Mouse (Mus musculus) cerebellum, postnatal 14 days (tissue): Measurements from ENCODE around the gene Adamtsl3.

Experiments
- DNase-seq, 2 experiments: peaks; one replicate each; pipeline ENCODE4 v3.0.0; 2021; ENCODE audit warnings: mixed read lengths in 2 of 2

Gene Adamtsl3

GRCm38 (mm10) chr7:82335211-82336121 lies at the start of gene Adamtsl3:
Gene Adamtsl3 (plus strand): TSS chr7:82335694.
- peak; percentile 72 to 78 for DNase-seq

- DNase-seq = no peak
These were observed 48.3 kb upstream of the Adamtsl3 start for GRCm38 (mm10) chr7:82287242-82287641.

GRCm38 (mm10) chr7:82293441-82293840 lies 42.1 kb upstream of the Adamtsl3 start:
- DNase-seq = peak; percentile 75 to 79

- peak; percentile 61 to 65 for DNase-seq
These were observed 41.4 kb upstream of the Adamtsl3 start for GRCm38 (mm10) chr7:82294083-82294482.

- DNase-seq = peak in 1 of 2 experiments; percentile 48
These were observed 40.9 kb upstream of the Adamtsl3 start for GRCm38 (mm10) chr7:82294611-82295010.

- no peak for DNase-seq
These were observed 27.1 kb upstream of the Adamtsl3 start for GRCm38 (mm10) chr7:82308398-82308797.

GRCm38 (mm10) chr7:82318515-82318914 lies 17.0 kb upstream of the Adamtsl3 start:
- no peak for DNase-seq

GRCm38 (mm10) chr7:82326616-82327015 lies 8.9 kb upstream of the Adamtsl3 start:
- peak; percentile 13 for DNase-seq

- DNase-seq = peak; percentile 21 to 29
These were observed 8.3 kb upstream of the Adamtsl3 start for GRCm38 (mm10) chr7:82327201-82327600.

GRCm38 (mm10) chr7:82327881-82328280 lies 7.6 kb upstream of the Adamtsl3 start:
- DNase-seq = peak; percentile 14 to 18

GRCm38 (mm10) chr7:82329831-82330230 lies 5.7 kb upstream of the Adamtsl3 start:
- no peak for DNase-seq

GRCm38 (mm10) chr7:82330860-82331259 lies 4.6 kb upstream of the Adamtsl3 start:
- no peak for DNase-seq

GRCm38 (mm10) chr7:82334000-82334399 lies 1.5 kb upstream of the Adamtsl3 start:
- peak; percentile 12 to 17 for DNase-seq

- peak; percentile 57 to 59 for DNase-seq
These were observed 638 bp downstream of the Adamtsl3 start for GRCm38 (mm10) chr7:82336132-82336531.

GRCm38 (mm10) chr7:82338121-82338520 lies 2.6 kb downstream of the Adamtsl3 start:
- DNase-seq = no peak

GRCm38 (mm10) chr7:82338532-82338931 lies 3.0 kb downstream of the Adamtsl3 start:
- DNase-seq = peak in 1 of 2 experiments; percentile 14

GRCm38 (mm10) chr7:82339214-82339613 lies 3.7 kb downstream of the Adamtsl3 start:
- peak; percentile 45 to 55 for DNase-seq

- no peak for DNase-seq
These were observed 6.0 kb downstream of the Adamtsl3 start for GRCm38 (mm10) chr7:82341476-82341875.

- no peak for DNase-seq
These were observed 11.2 kb downstream of the Adamtsl3 start for GRCm38 (mm10) chr7:82346706-82347105.

GRCm38 (mm10) chr7:82349796-82350195 lies 14.3 kb downstream of the Adamtsl3 start:
- DNase-seq = no peak

GRCm38 (mm10) chr7:82350421-82350820 lies 14.9 kb downstream of the Adamtsl3 start:
- DNase-seq = no peak

- no peak for DNase-seq
These were observed 23.7 kb downstream of the Adamtsl3 start for GRCm38 (mm10) chr7:82359146-82359545.

- no peak for DNase-seq
These were observed 24.2 kb downstream of the Adamtsl3 start for GRCm38 (mm10) chr7:82359674-82360073.

- DNase-seq = no peak
These were observed 24.7 kb downstream of the Adamtsl3 start for GRCm38 (mm10) chr7:82360186-82360585.
